Mouse (Mus musculus) testis, adult 2 months (tissue): ENCODE data around the gene Pitpnc1.

Experiments
- CTCF ChIP-seq: fragments of 200-500 bp; IDR thresholded peaks from 2 replicates; pipeline ENCODE4 v1.5.1; 2012; ENCODE audit warnings: low read depth, mild to moderate bottlenecking, inconsistent platforms, low read length, moderate library complexity; ENCODE audit not compliant: control insufficient read depth, insufficient read depth, insufficient replicate concordance
- POLR2A ChIP-seq: fragments of 200-500 bp; IDR thresholded peaks from 2 replicates; pipeline ENCODE4 v1.6.1; 2012; ENCODE audit warnings: low read depth, mild to moderate bottlenecking, inconsistent platforms, low read length, moderate library complexity; ENCODE audit not compliant: control insufficient read depth

GRCm38 (mm10) chr11:107213745-107214144 is 256.8 kb downstream of the Pitpnc1 start:
- no peak for TF ChIP-seq CTCF
- no peak for TF ChIP-seq POLR2A
